Mouse (Mus musculus) cerebellum, adult 2 months (tissue): ENCODE measurements around the gene Hdac7.

Experiments
- CTCF ChIP-seq: fragments of 200-500 bp; IDR thresholded peaks from 2 replicates; pipeline ENCODE4 v1.5.1; 2011; ENCODE audit warnings: low read depth, mild to moderate bottlenecking, control low read depth, low read length, moderate library complexity, borderline replicate concordance; ENCODE audit not compliant: insufficient read depth
- POLR2A ChIP-seq: fragments of 200-500 bp; IDR thresholded peaks from 2 replicates; pipeline ENCODE4 v1.6.1; 2011; ENCODE audit warnings: low read length, control low read depth, borderline replicate concordance; ENCODE audit not compliant: insufficient read depth

DNA sequence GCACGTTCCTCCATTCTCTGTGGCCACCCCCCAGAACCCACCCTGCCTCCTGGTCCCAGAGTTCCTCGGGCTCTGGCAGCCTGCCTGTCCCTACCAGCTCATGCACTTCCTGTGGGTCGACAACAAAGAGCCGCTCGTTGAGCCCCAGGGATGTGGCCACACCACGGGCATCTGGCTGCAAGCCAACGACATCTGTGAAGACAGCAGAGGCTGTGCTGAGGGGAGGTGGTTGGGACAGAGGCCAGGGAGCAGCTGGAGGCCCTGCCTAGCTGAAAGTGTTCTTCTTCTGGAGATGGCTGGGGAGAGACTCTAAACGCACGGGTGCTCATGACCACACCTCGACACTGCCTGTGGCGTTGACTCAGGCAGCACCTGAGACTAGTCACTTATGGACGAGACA lies 93.6 kb downstream of the Hdac7 start:
- TF ChIP-seq CTCF (no peak), POLR2A (no peak)
